Mouse (Mus musculus) kidney, adult 2 months (tissue): Measurements from ENCODE around the gene Nptn.

Experiments used
- CTCF ChIP-seq: fragments of 200-500 bp; conservative IDR thresholded peaks from 2 replicates; pipeline ENCODE4 v1.5.1; 2011; ENCODE audit warnings: low read depth, mild to moderate bottlenecking, control low read depth, low read length, moderate library complexity, mixed read lengths; ENCODE audit not compliant: insufficient read depth, insufficient read length
- POLR2A ChIP-seq: fragments of 200-500 bp; IDR thresholded peaks from one replicate; pipeline ENCODE4 v1.6.1; 2011; ENCODE audit warnings: low read depth, low read length, control low read depth

DNA sequence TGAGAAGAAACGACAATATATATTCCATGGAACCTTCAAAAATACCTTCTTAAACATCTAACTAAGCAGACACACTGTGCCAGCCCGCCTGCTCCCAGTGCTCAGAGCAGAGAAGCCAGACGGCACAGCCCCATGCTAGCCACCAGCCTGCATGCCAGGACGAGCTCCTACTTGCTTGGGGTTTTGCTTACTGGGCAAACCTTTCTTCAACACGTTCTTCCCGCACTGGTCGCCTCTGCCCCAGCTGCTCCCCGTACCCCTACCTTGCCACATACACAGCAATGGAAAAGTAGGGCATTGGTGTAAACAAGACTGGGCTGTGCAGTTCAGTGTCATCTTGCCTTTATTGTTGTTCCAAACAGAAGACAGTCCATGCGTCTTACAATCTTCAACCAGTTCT lies 83.5 kb downstream of the Nptn start:
- no peak for TF ChIP-seq CTCF
- TF ChIP-seq POLR2A, result no peak
